Mouse (Mus musculus) heart, postnatal 0 days (tissue): ENCODE results near the gene Tpcn2. TPM values are rescaled to one million over a fixed set of nuclear protein-coding genes. Genes with fewer than 3 reads are reported as not detected.

ENCODE experiments used
- ATAC-seq: fragments of 200-750 bp; cut with Nextera tagmentation; 2 replicates; pipeline ENCODE4 v1.8.0; 2017; ENCODE audit warnings: low read depth, moderate number of reproducible peaks, moderate library complexity; ENCODE audit not compliant: insufficient read depth
- DNase-seq: peaks from one replicate; pipeline ENCODE4 v3.0.0-alpha.2; 2016; ENCODE audit warnings: low spot score
- H3K27ac ChIP-seq: fragments of 300-500 bp; sonication (generic); 2 replicates; pipeline ENCODE4 v1.5.1; 2014; ENCODE audit warnings: low read depth, mild to moderate bottlenecking
- H3K27me3 ChIP-seq: fragments of 300-500 bp; sonication (generic); 2 replicates; pipeline ENCODE4 v1.6.1; 2014; ENCODE audit warnings: low read length, mixed read lengths; ENCODE audit not compliant: control insufficient read depth, insufficient read depth
- H3K36me3 ChIP-seq: fragments of 300-500 bp; sonication (generic); replicated peaks from 2 replicates; pipeline ENCODE4 v1.6.1; 2014; ENCODE audit warnings: low read length, mixed read lengths; ENCODE audit not compliant: control insufficient read depth, insufficient read depth
- H3K4me1 ChIP-seq: fragments of 300-500 bp; sonication (generic); 2 replicates; pipeline ENCODE4 v1.6.1; 2014; ENCODE audit warnings: antibody characterized with exemption; ENCODE audit not compliant: control insufficient read depth, insufficient read depth
- H3K4me2 ChIP-seq: fragments of 300-500 bp; sonication (generic); 2 replicates; pipeline ENCODE4 v1.6.1; 2014; ENCODE audit warnings: low read depth, mild to moderate bottlenecking, low read length, moderate library complexity
- H3K4me3 ChIP-seq: fragments of 300-500 bp; sonication (generic); 2 replicates; pipeline ENCODE4 v1.5.1; 2014; ENCODE audit warnings: low read depth, low read length
- H3K9ac ChIP-seq: fragments of 300-500 bp; sonication (generic); replicated peaks from 2 replicates; pipeline ENCODE4 v1.6.1; 2014; ENCODE audit warnings: low read depth, low read length, mixed read lengths
- H3K9me3 ChIP-seq: fragments of 300-500 bp; sonication (generic); replicated peaks from 2 replicates; pipeline ENCODE4 v1.6.1; 2016; ENCODE audit warnings: low read length; ENCODE audit not compliant: control insufficient read depth
- CTCF ChIP-seq: IDR thresholded peaks from 2 replicates; pipeline ENCODE4 v1.5.1; 2016; ENCODE audit warnings: antibody characterized with exemption, control low read depth, low read depth
- EP300 ChIP-seq: IDR thresholded peaks from 2 replicates; pipeline ENCODE4 v1.6.1; 2016; ENCODE audit warnings: antibody characterized with exemption, low read depth
- WGBS: fragments of 180-500 bp; shearing (Covaris S2); extraction: QIAGEN DNeasy Blood & Tissue Kit; methylation state at CpG from one replicate; pipeline ENCODE4 v1.1.7; 2014; 5-methylcytosine and 5-hydroxymethylcytosine counted together
- polyA plus RNA-seq: library from polyadenylated mRNA; unstranded; fragments of >200 nt; fragmentation: Nextera tagmentation; extraction: Ambion mirVana; gene quantifications from 2 replicates; pipeline ENCODE4 v1.2.1, GENCODE M21; 2015
- total RNA-seq: library from RNA; depleted of rRNA; stranded (reverse); fragments of >200 nt; gene quantifications from 2 replicates; pipeline ENCODE4 v1.2.3, GENCODE M21; 2014; ENCODE audit warnings: low replicate concordance; rRNA removed

Tpcn2 gene
- total RNA-seq (5.5 and 6.1 TPM in 2 replicates), polyA plus RNA-seq (2.7 TPM in 2 replicates)

GRCm38 (mm10) chr7:145283487-145284187, at the start of gene Tpcn2:
TSS of gene Tpcn2 (minus strand) at chr7:145284011.
- DNase-seq (peak; percentile 94), ATAC-seq (peak; percentile 94)
- Histone ChIP-seq H3K4me3 (peak within 1 kb of the TSS; percentile 70), H3K4me2 (peak within 1 kb of the TSS; percentile 85), H3K4me1 (peaks cover 10% of the 10 kb centered on the region), H3K9ac (peak within 1 kb of the TSS; percentile 60), H3K9me3 (no peaks in the 10 kb centered on the region), H3K27ac (peak within 1 kb of the TSS; percentile 62), H3K36me3 (peaks cover 16% of the 10 kb centered on the region), H3K27me3 (no peaks in the 10 kb centered on the region)
- 3% methylated on average over 18 of the region's 18 CpGs for WGBS
- TF ChIP-seq EP300 (no peak), CTCF (peak; percentile 57)

GRCm38 (mm10) chr7:145332376-145333041, 48.7 kb upstream of the Tpcn2 start:
- H3K9ac ChIP-seq = no peak overlapping the region
- 21% methylated on average over 1 of the region's 1 CpGs for WGBS
- H3K4me2 ChIP-seq = no peak overlapping the region
- no peaks in the 10 kb centered on the region for H3K4me1 ChIP-seq
- H3K4me3 ChIP-seq = no peak overlapping the region
- no peaks in the 10 kb centered on the region for H3K27me3 ChIP-seq
- H3K9me3 ChIP-seq = no peaks in the 10 kb centered on the region
- DNase-seq (no peak), ATAC-seq (no peak)
- H3K36me3 ChIP-seq = no peaks in the 10 kb centered on the region
- TF ChIP-seq EP300 (no peak), CTCF (no peak)
- no peak overlapping the region for H3K27ac ChIP-seq

GRCm38 (mm10) chr7:145330641-145331040, 46.8 kb upstream of the Tpcn2 start:
- no peak for TF ChIP-seq EP300
- no peak for TF ChIP-seq CTCF
- H3K4me1 ChIP-seq = no peaks in the 10 kb centered on the region
- H3K36me3 ChIP-seq = no peaks in the 10 kb centered on the region
- WGBS = 37% methylated on average over 2 of the region's 2 CpGs
- no peaks in the 10 kb centered on the region for H3K27me3 ChIP-seq
- no peak overlapping the region for H3K4me3 ChIP-seq
- DNase-seq (no peak), ATAC-seq (no peak)
- H3K9me3 ChIP-seq = no peaks in the 10 kb centered on the region
- H3K4me2 ChIP-seq = no peak overlapping the region
- no peak overlapping the region for H3K9ac ChIP-seq
- H3K27ac ChIP-seq = no peak overlapping the region

- 58% methylated on average over 2 of the region's 2 CpGs for WGBS
- H3K4me2 ChIP-seq = no peak overlapping the region
- no peak overlapping the region for H3K27ac ChIP-seq
- ATAC-seq (no peak), DNase-seq (no peak)
- no peaks in the 10 kb centered on the region for H3K36me3 ChIP-seq
- TF ChIP-seq CTCF (no peak), EP300 (no peak)
- H3K9ac ChIP-seq = no peak overlapping the region
- no peaks in the 10 kb centered on the region for H3K27me3 ChIP-seq
- no peak overlapping the region for H3K4me3 ChIP-seq
- no peaks in the 10 kb centered on the region for H3K4me1 ChIP-seq
- no peaks in the 10 kb centered on the region for H3K9me3 ChIP-seq
Observed at GRCm38 (mm10) chr7:145329982-145330381, 46.2 kb upstream of the Tpcn2 start.

DNA sequence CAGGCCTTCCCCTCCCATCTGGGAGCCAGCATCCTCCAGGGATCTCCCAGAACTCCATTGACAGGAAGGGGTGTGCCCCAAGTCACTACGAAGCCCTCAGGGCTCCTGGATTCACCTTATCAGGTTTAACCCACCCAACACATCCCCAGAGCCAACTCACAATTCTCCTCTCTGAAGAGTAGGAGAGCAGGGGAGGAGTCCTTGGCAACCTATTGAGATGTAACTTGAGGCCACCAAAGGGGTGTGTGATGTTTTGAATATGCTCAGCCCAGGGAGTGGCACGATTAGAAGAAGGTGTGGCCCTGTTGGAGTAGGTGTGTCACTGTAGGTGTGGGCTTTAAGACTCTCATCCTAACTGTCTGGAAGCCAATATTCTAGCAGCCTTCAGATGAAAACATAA, 41.9 kb upstream of the Tpcn2 start:
- Histone ChIP-seq H3K36me3 (no peaks in the 10 kb centered on the region), H3K27ac (no peak overlapping the region), H3K4me2 (no peak overlapping the region), H3K4me1 (no peaks in the 10 kb centered on the region), H3K4me3 (no peak overlapping the region), H3K9me3 (no peaks in the 10 kb centered on the region), H3K9ac (no peak overlapping the region), H3K27me3 (no peaks in the 10 kb centered on the region)
- WGBS = 28% methylated on average over 2 of the region's 2 CpGs
- TF ChIP-seq EP300 (no peak), CTCF (no peak)
- no peak for ATAC-seq
- DNase-seq = no peak
